Mouse (Mus musculus) liver (tissue): ENCODE results near the gene Esp1.
"Not testable (repeated sequence)": the region's sequence is repeated elsewhere in the genome, so short reads cannot be mapped to it uniquely, and the experiment has no call there.

Experiments
- DNase-seq: peaks from one replicate; pipeline ENCODE4 v3.0.0-alpha.2; 2020; ENCODE audit warnings: mixed read lengths

The Esp1 gene

DNA sequence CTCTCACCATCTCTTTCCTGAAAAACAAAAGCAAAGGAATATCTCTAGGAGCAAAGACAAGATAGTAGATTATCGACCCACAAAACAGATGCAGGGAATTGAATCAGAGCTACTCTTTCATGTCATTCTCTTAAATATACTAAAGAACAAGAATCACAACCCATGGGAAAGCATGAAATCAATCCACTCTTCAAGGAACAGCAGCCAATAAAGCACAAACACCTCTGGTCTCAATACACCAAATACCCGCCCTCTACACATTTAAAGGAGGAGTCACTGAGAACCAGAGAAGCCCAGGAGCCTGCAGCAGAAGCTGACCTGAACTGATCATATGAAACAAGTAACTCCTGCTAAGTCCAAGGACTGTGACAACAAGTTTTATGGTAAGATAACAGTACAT is at the start of gene Esp1:
Gene Esp1, plus strand, starts transcription at position 301 of the 400 bp plus-strand sequence.
- DNase-seq = no peak

GRCm38 (mm10) chr17:40716273-40716672 is 10.6 kb upstream of the Esp1 start:
- no peak for DNase-seq

GRCm38 (mm10) chr17:40717055-40717454 is 9.9 kb upstream of the Esp1 start:
- DNase-seq = not testable (repeated sequence)

- no peak for DNase-seq
Measured at GRCm38 (mm10) chr17:40731296-40731695, 4.4 kb downstream of the Esp1 start.

GRCm38 (mm10) chr17:40731724-40732123 is 4.8 kb downstream of the Esp1 start:
- DNase-seq = no peak

GRCm38 (mm10) chr17:40763662-40764061 is 36.7 kb downstream of the Esp1 start:
- DNase-seq = no peak

DNA sequence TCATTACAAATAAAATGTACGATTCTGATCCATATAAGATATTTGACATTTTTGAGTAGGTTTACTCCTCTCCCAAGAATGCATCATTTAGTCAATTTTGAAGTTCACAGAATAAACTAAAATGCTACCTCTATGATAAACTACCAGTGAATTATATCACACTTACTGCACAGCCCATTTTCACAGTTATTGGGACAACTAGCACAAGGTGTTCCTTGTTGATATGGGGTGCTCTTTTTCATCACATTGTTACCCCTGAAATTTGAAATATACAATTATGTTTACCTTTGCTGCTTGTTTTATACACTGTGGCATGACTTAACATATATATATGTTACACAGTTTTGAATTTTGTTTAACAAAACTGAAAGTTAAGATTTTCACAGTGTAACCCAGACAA is 40.2 kb downstream of the Esp1 start:
- no peak for DNase-seq
